Mouse (Mus musculus) cerebellum, postnatal 36 days (tissue): Measurements from ENCODE around the gene Cnih2.

ENCODE experiments used
- DNase-seq, 2 experiments: peaks; one replicate each; pipeline ENCODE4 v3.0.0; 2021 to 2022; ENCODE audit warnings: mixed read lengths in 2 of 2

Cnih2 gene

GRCm38 (mm10) chr19:5098363-5099143 lies at the start of gene Cnih2:
TSS of gene Cnih2 (minus strand) at chr19:5098521.
- DNase-seq: peak; percentile 63 to 78

- DNase-seq: peak; percentile 81 to 89
Measured at GRCm38 (mm10) chr19:5139640-5140039, 41.3 kb upstream of the Cnih2 start.

GRCm38 (mm10) chr19:5131237-5131636 lies 32.9 kb upstream of the Cnih2 start:
- no peak for DNase-seq

GRCm38 (mm10) chr19:5129770-5130169 lies 31.4 kb upstream of the Cnih2 start:
- no peak for DNase-seq

GRCm38 (mm10) chr19:5124055-5124614 lies 25.8 kb upstream of the Cnih2 start:
- DNase-seq: peak; percentile 53 to 63

GRCm38 (mm10) chr19:5123241-5123640 lies 24.9 kb upstream of the Cnih2 start:
- DNase-seq: no peak

GRCm38 (mm10) chr19:5122492-5122891 lies 24.2 kb upstream of the Cnih2 start:
- no peak for DNase-seq

GRCm38 (mm10) chr19:5118384-5118698 lies 20.0 kb upstream of the Cnih2 start, which contains the start of gene Klc2:
TSS of gene Klc2 (minus strand) at chr19:5118560.
- DNase-seq: no peak

GRCm38 (mm10) chr19:5117494-5118383 lies 19.4 kb upstream of the Cnih2 start:
- DNase-seq: peak; percentile 93 to 94

GRCm38 (mm10) chr19:5113783-5114182 lies 15.5 kb upstream of the Cnih2 start:
- peak in 1 of 2 experiments; percentile 32 for DNase-seq

GRCm38 (mm10) chr19:5109659-5110453 lies 11.5 kb upstream of the Cnih2 start:
- DNase-seq: peak in 1 of 2 experiments; percentile 66

GRCm38 (mm10) chr19:5108702-5109101 lies 10.4 kb upstream of the Cnih2 start:
- no peak for DNase-seq

- DNase-seq: no peak
Measured at GRCm38 (mm10) chr19:5108271-5108575, 9.9 kb upstream of the Cnih2 start.

GRCm38 (mm10) chr19:5107556-5108270 lies 9.4 kb upstream of the Cnih2 start:
- DNase-seq: no peak

GRCm38 (mm10) chr19:5106731-5107191 lies 8.4 kb upstream of the Cnih2 start, which contains the start of gene Rab1b:
TSS of gene Rab1b (minus strand) at chr19:5107072.
- DNase-seq: peak; percentile 99

GRCm38 (mm10) chr19:5106074-5106473 lies 7.8 kb upstream of the Cnih2 start:
- no peak for DNase-seq

- no peak for DNase-seq
Measured at GRCm38 (mm10) chr19:5097521-5098362, 579 bp downstream of the Cnih2 start.

- no peak for DNase-seq
Measured at GRCm38 (mm10) chr19:5095887-5096474, 2.3 kb downstream of the Cnih2 start.

- DNase-seq: peak in 1 of 2 experiments; percentile 20
Measured at GRCm38 (mm10) chr19:5094746-5095417, 3.4 kb downstream of the Cnih2 start.

GRCm38 (mm10) chr19:5094243-5094632 lies 4.1 kb downstream of the Cnih2 start:
- DNase-seq: peak; percentile 97 to 98
